Mouse (Mus musculus) liver (tissue): Measurements from ENCODE around the gene Tmem107.

Experiments used
- DNase-seq: peaks from one replicate; pipeline ENCODE4 v3.0.0-alpha.2; 2020; ENCODE audit warnings: mixed read lengths

The Tmem107 gene

DNA sequence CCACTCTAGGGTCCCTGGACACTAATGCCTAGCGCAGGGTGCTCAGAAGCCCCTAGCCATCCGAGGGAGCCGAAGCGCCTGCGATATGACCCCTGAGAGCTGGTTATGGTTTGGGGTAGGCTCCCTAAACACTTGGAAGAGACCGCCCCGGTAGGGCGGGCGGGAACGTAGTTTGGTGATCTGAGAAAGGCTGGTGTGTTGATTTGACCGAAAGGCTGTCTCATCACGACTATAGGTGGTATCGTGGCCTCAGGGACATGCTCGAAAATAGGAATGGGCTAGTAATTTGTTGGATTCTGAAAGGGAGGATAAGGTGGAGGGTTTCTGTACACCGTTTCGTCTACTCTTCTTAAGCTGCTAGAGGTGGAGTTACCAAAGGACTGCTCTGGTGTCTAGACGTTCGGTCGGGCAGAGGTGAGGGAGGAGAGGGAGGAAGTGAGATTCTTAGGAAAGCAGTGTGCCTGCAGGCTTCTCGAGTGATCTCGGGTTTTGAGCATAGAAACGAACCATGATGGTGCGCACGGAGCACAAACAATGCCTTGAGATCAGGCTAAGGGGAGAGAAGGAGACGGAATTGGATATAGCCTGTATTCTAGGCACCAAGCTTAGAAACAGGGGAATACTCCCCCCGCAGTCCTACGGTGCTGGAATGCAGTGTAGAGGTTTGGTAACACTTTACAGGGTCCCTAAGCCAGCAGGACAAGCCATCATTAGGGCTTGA is 25.1 kb downstream of the Tmem107 start:
- DNase-seq: peak; percentile 54

DNA sequence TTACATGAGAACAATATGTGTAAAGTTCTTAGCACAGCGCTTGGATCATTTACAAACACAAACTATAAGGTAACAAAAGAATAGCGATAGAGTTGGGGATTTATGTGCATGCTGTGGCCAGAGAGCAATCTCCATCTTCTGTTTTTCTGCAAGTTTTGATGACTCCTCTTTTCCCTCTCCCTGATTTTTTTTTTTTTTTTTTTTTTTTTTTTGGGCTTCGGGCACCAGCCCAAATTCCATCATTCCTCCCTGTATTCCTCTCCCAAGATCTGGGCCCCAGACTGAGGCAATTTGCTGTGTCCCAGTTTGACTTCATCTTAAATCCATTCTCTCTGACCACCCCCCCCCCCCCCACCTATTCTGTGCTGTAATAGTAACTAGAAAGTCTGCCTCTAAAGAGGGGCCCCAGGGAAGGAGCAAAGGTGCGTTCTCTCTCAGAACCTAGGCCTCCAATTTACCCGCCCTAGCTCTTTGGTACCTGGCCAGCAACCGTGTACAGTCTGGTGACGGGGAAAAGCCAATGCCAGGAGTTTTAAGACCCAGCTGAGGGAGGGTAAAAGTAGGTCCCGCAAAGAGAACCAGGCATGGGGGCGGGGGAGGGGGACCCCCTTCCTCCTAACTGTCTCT is 25.9 kb downstream of the Tmem107 start:
- DNase-seq: no peak

DNA sequence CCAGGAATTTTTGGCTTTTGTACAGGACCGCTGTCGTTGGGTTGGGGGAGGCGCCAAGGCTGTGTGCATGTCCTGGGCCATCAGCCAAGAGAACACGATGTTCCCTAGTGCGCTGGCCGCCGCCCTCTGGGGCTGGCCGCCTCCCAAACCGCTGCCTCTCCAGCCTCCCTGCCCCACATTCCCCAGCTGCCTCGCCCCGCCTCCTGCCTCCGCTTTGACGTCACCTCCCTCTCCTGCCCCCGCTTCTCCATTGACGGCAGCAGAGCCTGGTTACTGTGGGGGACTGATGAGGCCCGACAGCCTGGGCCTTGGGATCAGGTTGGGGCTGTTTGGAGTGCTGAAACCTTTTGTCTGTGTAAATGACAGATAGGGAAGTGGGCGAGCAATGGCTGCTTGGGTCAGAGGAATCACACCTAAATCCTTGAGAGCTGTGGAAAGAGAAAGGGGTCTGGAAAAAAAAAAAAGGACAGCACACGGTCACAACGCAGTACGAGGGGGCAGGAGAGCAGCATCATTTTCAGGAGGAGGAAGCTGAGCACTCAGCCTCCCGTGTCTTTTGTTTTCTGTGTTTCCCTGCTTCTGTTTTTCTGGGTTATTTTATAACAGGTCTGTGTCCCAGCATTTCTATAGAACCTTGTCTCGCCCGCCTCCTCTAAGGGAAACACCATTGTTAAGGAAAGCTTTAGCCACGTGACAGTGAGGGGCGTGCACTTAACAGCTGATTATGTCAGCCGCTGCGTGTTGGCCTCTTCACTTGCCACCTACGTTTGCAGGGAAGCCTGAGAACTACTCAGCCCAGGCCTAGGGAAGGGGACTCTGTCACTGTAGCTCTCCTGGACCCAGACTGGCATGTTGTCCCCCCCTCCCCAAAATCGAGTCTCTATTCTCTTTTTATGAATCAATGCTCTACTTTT is 26.6 kb downstream of the Tmem107 start:
- peak; percentile 96 for DNase-seq

DNA sequence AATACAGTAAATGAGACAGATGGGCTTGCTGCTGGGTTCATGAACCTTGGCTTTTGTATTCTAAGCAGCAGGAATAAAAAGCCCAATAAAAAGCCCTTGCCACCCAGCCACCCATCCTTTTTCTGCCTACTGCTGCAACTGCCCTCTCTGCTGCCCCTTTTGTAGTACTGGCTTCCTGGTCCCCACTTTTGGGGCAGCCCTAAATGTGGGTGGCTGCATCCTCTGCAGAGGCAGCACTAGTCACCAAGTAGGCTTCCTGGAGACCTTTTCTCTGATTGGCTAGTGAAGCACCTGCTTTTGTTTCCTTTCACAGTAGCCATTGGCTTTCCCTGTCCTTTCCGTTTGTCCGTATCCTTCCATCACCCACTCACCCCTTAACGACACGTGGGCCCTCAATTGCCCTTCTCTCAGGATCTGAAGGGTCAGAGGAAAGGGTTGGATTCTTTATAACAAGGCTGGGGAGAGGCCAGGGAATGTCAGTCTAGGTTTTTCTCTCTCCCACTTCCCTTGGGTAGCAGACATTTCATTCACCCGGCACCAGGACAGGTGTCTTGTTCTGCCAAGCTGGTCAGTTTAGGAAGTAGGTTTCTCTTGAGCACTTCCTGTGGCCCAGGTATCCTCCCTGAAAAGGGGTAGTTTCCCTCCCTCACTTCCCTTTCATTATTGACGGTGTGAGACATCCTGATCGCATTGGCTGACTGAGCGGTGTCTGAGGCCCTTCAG is 27.6 kb downstream of the Tmem107 start:
- no peak for DNase-seq

DNA sequence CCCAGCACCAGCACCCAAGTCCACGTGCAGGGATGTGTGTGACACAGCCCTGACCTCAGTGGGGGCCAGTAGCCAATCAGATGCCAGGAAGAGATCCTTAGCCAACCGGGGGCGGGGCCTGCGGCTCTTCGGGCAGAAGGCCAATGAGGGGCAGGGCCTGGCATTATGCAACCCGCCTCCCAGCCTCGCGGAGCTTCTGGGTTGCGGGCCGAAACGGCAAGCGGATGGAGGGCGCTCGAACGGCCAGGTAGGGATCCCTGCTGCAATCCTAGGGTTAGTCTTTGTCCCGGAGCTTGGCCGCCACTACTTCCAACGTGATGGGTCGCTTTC is 28.1 kb downstream of the Tmem107 start:
- DNase-seq: peak; percentile 97

DNA sequence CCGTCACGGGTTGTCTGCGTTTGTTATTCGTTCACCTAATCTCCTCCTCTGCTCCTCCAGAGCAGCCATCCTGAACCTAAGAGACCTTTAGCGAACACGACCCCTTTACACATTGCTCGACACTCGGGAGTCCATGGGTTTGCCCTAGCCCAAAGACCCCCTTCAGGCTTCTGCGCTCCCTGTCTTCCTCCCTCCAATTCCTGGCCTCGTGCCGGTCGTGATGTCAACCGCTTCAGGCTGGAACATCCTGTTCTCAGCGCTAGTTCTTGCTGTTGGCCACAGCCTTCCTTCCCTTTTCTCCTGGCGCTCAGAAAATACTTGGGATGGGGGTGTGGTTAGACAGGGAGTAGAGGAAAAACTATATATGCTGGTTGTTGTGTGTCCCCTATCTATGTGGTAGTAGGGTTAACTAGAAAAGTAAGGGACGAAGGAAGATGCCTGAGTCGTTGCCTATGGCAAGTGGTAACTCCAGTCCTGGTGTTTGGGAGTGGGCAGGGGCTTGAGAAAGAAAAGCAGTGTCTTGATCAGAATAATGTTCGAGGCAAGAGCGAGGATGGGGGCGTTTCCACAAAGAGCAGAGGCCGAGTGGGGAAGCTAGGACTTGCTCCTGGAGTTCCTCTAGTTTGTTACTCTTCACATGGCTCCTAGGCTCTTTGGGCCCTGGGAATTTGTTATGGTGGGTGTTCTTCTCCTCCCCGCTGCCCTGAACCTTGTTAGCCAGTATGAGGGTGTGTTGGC is 28.7 kb downstream of the Tmem107 start:
- DNase-seq: peak; percentile 39

DNA sequence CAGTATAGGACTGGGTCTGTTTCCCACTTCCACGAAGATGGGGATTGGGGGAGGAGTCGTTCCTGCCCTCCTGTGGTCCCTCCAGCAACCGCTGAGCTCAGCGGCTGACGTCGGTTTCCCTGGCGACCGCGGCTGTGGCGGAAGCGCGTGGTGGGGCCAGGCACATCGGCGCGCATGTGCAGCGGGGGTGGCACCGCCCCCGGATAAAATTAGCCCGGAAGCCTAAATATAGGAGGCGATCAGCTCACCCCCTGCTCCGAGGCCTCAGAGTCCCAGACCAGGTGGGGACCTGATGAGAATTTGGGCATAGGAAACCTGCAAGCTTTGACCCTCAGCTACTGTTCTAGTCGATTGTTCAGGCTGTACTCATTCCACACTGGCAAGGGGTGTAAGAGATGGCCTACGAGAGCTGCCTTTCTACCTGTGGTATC is 29.3 kb downstream of the Tmem107 start:
- peak; percentile 91 for DNase-seq

DNA sequence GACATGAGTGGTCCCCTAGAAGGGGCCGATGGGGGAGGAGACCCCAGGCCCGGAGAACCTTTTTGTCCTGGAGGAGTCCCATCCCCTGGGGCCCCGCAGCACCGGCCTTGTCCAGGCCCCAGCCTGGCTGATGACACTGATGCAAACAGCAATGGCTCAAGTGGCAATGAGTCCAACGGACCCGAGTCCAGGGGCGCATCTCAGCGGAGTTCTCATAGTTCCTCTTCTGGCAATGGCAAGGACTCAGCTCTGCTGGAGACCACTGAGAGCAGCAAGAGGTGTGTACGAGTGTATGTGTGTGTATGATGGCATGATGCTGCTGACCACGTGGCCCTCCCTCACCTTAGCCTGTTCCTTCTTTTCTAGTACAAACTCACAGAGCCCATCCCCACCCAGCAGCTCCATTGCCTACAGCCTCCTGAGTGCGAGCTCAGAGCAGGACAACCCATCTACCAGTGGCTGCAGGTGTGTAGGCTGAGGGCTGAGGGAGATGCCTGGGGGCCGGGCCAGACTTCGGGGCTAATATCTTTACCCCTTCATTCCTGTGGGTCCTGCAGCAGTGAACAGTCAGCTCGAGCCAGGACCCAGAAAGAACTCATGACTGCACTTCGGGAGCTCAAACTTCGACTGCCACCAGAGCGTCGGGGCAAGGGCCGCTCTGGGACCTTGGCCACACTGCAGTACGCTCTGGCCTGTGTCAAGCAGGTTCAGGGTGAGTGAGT is 30.2 kb downstream of the Tmem107 start:
- DNase-seq: no peak

DNA sequence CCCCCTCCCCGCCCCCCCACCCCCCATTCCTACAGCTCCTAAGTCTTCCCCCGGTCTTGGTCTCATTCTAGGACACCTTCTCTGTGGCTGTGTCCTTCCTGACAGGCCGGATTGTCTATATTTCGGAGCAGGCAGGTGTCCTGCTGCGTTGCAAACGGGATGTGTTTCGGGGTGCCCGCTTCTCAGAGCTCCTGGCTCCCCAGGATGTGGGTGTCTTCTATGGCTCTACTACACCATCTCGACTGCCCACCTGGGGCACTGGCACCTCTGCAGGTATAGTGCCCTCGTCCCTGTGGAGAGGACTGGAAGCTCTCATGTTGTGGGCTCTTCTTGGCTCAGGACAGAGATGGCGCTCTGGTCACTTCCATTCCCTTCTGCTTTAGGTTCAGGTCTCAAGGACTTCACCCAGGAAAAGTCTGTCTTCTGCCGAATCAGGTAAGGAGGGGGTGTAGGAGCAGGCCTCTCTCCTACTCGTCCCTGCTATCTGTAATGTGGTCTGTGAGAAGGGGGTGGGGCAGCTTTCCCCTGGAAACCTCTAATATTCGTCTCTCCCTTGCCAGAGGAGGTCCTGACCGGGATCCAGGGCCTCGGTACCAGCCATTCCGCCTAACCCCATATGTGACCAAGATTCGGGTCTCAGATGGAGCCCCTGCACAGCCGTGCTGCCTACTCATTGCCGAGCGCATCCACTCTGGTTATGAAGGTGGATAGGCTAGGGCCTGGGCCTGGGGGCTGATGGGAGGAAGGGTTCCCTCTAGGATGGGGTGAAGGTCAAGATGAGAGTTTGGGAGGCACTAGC is 31.2 kb downstream of the Tmem107 start:
- no peak for DNase-seq

DNA sequence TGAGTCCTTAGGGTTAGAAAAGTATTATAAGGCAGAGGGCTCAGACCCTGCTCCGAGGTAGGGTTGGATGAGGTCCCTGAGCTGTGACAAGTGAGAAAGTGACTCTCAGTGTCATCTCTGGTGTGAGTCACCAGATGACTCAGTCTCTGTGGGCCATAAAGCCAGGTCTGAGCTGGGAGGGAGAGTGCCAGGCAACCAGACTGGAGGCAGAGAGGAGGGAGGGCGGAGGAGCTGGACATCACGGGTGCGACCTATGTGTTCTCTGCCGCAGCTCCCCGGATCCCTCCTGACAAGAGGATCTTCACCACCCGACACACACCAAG is 31.8 kb downstream of the Tmem107 start:
- DNase-seq: no peak

DNA sequence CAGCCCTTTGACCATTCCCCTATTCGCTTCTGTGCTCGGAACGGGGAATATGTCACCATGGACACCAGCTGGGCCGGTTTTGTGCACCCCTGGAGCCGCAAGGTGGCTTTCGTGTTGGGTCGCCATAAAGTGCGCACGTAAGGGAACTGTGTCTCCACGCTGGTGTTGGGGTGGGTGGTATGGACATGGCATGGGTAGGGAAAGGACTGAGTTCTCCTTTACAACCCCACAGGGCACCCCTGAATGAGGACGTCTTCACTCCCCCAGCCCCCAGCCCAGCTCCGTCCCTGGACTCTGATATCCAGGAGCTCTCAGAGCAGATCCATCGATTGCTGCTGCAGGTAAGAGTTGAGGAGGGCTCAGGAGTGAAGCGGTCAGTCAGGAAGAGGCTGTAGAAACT is 32.5 kb downstream of the Tmem107 start:
- DNase-seq: no peak

DNA sequence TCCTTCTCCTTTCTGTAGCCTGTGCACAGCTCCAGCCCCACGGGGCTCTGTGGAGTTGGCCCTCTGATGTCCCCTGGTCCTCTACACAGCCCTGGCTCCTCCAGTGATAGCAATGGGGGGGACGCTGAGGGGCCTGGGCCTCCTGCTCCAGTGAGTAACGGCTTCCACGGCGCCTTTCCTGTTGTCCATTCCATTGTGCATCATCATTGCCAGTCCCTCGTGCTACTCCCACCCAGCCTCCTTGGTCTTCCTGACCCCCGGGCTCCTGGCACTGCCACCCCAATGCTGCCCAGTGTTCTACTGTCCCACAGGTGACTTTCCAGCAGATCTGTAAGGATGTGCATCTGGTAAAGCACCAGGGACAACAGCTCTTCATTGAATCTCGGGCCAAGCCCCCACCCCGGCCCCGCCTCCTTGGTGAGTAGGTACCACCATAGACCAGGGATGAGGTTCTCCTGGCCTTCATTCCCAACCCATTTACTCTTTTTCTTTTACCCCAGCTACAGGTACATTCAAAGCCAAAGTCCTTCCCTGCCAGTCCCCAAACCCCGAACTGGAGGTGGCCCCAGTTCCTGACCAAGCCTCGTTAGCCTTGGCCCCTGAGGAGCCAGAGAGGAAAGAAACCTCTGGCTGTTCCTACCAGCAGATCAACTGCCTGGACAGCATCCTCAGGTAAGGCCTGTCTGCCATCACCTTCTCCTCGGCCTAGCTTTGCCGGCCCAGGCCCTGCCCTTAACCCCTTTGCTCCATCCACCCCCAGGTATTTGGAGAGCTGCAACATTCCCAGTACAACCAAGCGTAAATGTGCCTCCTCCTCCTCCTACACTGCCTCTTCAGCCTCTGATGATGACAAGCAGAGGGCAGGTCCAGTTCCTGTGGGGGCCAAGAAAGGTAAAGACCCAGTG is 33.2 kb downstream of the Tmem107 start:
- DNase-seq: no peak

DNA sequence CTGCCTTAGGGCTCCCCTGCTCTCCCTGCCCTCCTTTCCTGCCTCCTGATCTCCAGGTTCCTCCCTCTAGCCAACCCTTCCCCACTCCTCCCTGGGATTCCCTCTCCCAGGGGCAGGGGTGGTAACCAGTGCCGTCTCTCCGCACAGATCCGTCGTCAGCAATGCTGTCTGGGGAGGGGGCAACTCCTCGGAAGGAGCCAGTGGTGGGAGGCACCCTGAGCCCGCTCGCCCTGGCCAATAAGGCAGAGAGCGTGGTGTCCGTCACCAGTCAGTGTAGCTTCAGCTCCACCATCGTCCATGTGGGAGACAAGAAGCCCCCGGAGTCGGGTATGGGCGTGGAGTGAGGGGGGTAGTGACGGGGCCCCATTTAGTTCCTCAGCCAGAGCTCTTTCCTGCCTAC is 33.9 kb downstream of the Tmem107 start:
- DNase-seq: no peak

DNA sequence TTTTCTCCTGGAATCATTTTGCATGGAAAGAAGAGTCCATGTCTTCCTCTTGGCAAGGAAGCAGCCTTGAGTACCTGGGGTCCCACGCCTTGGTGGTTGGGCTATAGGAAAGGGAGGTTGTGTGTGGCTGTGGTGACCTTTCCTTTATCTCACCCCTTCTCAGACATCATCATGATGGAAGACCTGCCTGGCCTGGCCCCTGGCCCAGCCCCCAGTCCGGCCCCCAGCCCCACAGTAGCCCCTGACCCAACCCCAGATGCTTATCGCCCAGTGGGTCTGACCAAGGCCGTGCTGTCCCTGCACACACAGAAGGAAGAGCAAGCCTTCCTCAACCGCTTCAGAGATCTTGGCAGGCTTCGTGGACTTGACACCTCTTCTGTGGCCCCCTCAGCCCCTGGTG is 34.6 kb downstream of the Tmem107 start:
- no peak for DNase-seq

DNA sequence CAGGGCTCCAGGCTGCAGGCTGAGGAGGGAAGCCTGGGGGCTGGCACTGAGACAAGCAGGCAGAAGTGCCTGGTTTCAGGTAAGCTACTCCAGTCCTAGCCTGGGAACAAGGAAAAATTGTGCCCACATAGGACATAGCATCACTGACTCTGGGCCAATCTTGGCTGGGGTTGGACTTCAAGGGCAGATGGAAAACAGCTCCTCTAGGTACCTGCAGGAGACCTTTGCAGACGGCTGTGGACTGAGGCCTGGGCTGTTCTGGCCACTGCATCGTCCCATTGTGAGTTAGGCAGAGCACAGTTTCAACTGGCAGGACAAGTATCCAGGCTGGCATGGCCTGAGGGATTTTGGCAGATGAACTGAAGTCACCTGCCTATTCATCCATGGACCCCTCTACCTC is 35.2 kb downstream of the Tmem107 start:
- no peak for DNase-seq

DNA sequence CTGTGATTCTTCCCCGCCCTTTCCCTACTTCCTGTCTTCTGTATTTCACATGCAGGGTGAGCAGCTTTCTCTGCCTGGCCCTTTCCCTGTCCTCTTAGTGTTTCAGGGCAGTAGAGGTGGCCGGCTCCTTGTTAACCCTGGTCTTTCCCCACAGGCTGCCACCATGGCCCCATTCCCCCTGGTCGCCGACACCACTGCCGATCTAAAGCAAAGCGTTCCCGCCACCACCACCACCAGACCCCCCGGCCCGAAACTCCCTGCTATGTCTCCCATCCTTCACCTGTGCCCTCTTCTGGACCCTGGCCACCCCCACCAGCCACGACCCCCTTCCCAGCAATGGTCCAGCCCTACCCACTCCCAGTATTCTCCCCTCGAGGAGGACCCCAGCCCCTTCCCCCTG is 35.7 kb downstream of the Tmem107 start:
- no peak for DNase-seq

DNA sequence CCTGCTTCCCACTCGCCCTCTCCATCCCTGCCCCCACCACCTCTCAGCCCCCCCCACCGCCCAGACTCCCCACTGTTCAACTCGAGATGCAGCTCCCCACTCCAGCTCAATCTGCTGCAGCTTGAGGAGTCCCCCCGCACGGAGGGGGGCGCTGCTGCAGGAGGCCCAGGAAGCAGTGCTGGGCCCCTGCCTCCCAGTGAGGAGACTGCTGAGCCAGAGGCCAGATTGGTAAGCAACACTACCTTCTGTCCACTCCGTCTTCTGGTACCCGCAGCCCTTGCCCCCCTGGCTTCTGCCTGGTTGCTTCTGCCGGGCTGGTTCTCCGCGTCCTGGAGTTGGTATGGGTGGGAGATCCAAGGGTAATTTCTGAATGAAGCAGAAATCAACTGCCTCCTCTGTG is 36.2 kb downstream of the Tmem107 start:
- no peak for DNase-seq

DNA sequence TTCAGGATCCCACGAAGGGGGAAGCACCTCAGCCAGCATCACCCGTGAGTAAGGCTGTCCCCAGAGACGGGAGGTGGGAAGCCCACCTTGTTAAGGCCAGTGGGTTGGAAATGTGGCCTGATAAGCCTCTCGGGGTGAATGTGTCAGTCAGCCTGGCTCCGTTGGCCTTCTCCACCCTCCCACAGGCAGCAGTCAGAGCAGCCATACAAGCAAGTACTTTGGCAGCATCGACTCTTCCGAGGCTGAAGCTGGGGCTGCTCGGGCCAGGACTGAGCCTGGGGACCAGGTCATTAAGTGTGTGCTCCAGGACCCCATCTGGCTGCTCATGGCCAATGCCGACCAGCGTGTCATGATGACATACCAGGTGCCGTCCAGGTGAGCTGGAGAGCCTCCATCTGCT is 37.1 kb downstream of the Tmem107 start:
- no peak for DNase-seq

DNA sequence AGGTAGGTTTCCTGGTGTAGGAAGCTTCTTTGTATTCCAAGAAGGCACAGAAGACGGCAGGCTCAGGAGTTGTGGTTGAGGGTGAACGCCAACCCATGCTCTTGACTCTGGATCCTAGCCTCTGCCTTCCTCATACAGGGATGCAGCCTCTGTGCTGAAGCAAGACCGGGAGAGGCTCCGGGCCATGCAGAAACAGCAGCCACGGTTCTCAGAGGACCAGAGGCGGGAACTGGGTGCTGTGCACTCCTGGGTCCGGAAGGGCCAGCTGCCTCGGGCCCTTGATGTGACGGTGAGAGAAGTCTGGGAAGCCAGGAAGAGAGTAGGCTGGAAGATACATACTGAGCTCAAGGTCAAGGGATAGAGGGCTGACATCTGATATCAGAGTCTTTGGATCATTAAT is 37.6 kb downstream of the Tmem107 start:
- DNase-seq: no peak
